Mouse (Mus musculus): Measurements from ENCODE around the gene Tmem174. TPM values are rescaled to one million over a fixed set of nuclear protein-coding genes. Genes with fewer than 3 reads are reported as not detected.

The Tmem174 gene
- polyA plus RNA-seq, 1 experiment from 2014 or later: 0.16 TPM

Other genes with a start within 250 kb of the Tmem174 start
- gene Gm10320, start 145.4 kb downstream of the Tmem174 start, polyA plus RNA-seq (2014; fragmentation: Nextera tagmentation; extraction: Ambion mirVana): 0.37 and 0.65 TPM in 2 replicates
- 0.69 and 1.2 TPM in 2 replicates for gene Tmem171, start 57.4 kb upstream of the Tmem174 start, polyA plus RNA-seq (2014; fragmentation: Nextera tagmentation; extraction: Ambion mirVana)
- 26.3 and 30.7 TPM in 2 replicates for gene Fcho2, start 178.0 kb upstream of the Tmem174 start, polyA plus RNA-seq (2014; fragmentation: Nextera tagmentation; extraction: Ambion mirVana)

Data from heart, embryonic 11.5 days (tissue).